Mouse (Mus musculus) kidney, embryonic 15.5 days (tissue): Measurements from ENCODE around the gene Polg2. TPM values are rescaled to one million over a fixed set of nuclear protein-coding genes. Genes with fewer than 3 reads are reported as not detected.
"Not testable (repeated sequence)": the region's sequence is repeated elsewhere in the genome, so short reads cannot be mapped to it uniquely, and the experiment has no call there.

Source experiments
- ATAC-seq: fragments of 200-750 bp; cut with Nextera tagmentation; replicated peaks from 2 replicates; pipeline ENCODE4 v1.8.0; 2017; ENCODE audit warnings: moderate TSS enrichment; ENCODE audit not compliant: low FRiP score
- H3K27ac ChIP-seq: fragments of 300-500 bp; sonication (generic); 2 replicates; pipeline ENCODE4 v1.5.1; 2015; ENCODE audit warnings: mild to moderate bottlenecking, inconsistent platforms
- H3K27me3 ChIP-seq: fragments of 300-500 bp; sonication (generic); 2 replicates; pipeline ENCODE4 v1.6.1; 2015; ENCODE audit warnings: inconsistent platforms
- H3K36me3 ChIP-seq: fragments of 300-500 bp; sonication (generic); 2 replicates; pipeline ENCODE4 v1.6.1; 2015; ENCODE audit warnings: inconsistent platforms
- H3K4me1 ChIP-seq: fragments of 300-500 bp; sonication (generic); 2 replicates; pipeline ENCODE4 v1.6.1; 2015; ENCODE audit warnings: inconsistent platforms
- H3K4me2 ChIP-seq: fragments of 300-500 bp; sonication (generic); 2 replicates; pipeline ENCODE4 v1.6.1; 2015; ENCODE audit warnings: moderate library complexity, mild to moderate bottlenecking, inconsistent platforms
- H3K4me3 ChIP-seq: fragments of 300-500 bp; sonication (generic); replicated peaks from 2 replicates; pipeline ENCODE4 v1.5.1; 2015; ENCODE audit warnings: mild to moderate bottlenecking, inconsistent platforms
- H3K9ac ChIP-seq: fragments of 300-500 bp; sonication (generic); 2 replicates; pipeline ENCODE4 v1.6.1; 2015; ENCODE audit warnings: mild to moderate bottlenecking, inconsistent platforms
- H3K9me3 ChIP-seq: fragments of 300-500 bp; sonication (generic); replicated peaks from 2 replicates; pipeline ENCODE4 v1.6.1; 2016; ENCODE audit warnings: inconsistent platforms
- WGBS: fragments of 180-500 bp; shearing (Covaris S2); methylation state at CpG from one replicate; pipeline ENCODE4 v1.1.7; 2015; ENCODE audit warnings: mixed read lengths; 5-methylcytosine and 5-hydroxymethylcytosine counted together
- polyA plus RNA-seq: library from polyadenylated mRNA; unstranded; fragments of >200 nt; fragmentation: Nextera tagmentation; extraction: Ambion mirVana; gene quantifications from 2 replicates; pipeline ENCODE4 v1.2.1, GENCODE M21; 2015

The Polg2 gene
- polyA plus RNA-seq, 1 experiment from 2014 or later: 12.1 TPM

GRCm38 (mm10) chr11:106788775-106789459 lies 9.6 kb upstream of the Polg2 start, which contains the start of the genes Ddx5 and Cep95:
TSS of gene Ddx5 (minus strand) at chr11:106789185.
TSS of gene Cep95 (plus strand) at chr11:106789252.
- Histone ChIP-seq H3K27me3 (no peaks in the 10 kb centered on the region), H3K4me1 (peaks cover 23% of the 10 kb centered on the region), H3K4me3 (peak within 1 kb of the TSS; percentile 87), H3K27ac (peak within 1 kb of the TSS; percentile 100), H3K9ac (peak within 1 kb of the TSS; percentile 97), H3K36me3 (peaks cover 49% of the 10 kb centered on the region), H3K4me2 (peak within 1 kb of the TSS; percentile 78), H3K9me3 (no peaks in the 10 kb centered on the region)
- under 1% methylated on average over 58 of the region's 58 CpGs for WGBS
- peak; percentile 93 for ATAC-seq

- peak overlapping the region; percentile 87 for H3K4me3 ChIP-seq
- peaks cover 29% of the 10 kb centered on the region for H3K4me1 ChIP-seq
- peak overlapping the region; percentile 97 for H3K9ac ChIP-seq
- peak overlapping the region; percentile 78 for H3K4me2 ChIP-seq
- peaks cover 49% of the 10 kb centered on the region for H3K36me3 ChIP-seq
- peak overlapping the region; percentile 100 for H3K27ac ChIP-seq
- under 1% methylated on average over 67 of the region's 79 CpGs for WGBS
- H3K27me3 ChIP-seq: no peaks in the 10 kb centered on the region
- ATAC-seq: peak; percentile 82
- H3K9me3 ChIP-seq: no peaks in the 10 kb centered on the region
Measured at GRCm38 (mm10) chr11:106788026-106788774, 8.9 kb upstream of the Polg2 start.

- Histone ChIP-seq H3K9me3 (no peaks in the 10 kb centered on the region), H3K4me1 (peaks cover 29% of the 10 kb centered on the region), H3K9ac (peak overlapping the region; percentile 97), H3K27ac (peak overlapping the region; percentile 100), H3K4me3 (peak overlapping the region; percentile 87), H3K4me2 (peak overlapping the region; percentile 72), H3K27me3 (no peaks in the 10 kb centered on the region), H3K36me3 (peaks cover 49% of the 10 kb centered on the region)
- ATAC-seq: peak; percentile 30; the same call in 1 of the 2 replicates
- under 1% methylated on average over 65 of the region's 65 CpGs for WGBS
Measured at GRCm38 (mm10) chr11:106787131-106788025, 8.0 kb upstream of the Polg2 start.

- peak overlapping the region; percentile 72; the same call in 1 of the 2 replicates for H3K4me2 ChIP-seq
- no peak overlapping the region for H3K9ac ChIP-seq
- H3K27me3 ChIP-seq: no peaks in the 10 kb centered on the region
- no peak for ATAC-seq
- WGBS: 85% methylated on average over 1 of the region's 1 CpGs
- H3K36me3 ChIP-seq: peaks cover 66% of the 10 kb centered on the region
- no peak overlapping the region for H3K27ac ChIP-seq
- peak overlapping the region; percentile 87 for H3K4me3 ChIP-seq
- H3K4me1 ChIP-seq: peaks cover 31% of the 10 kb centered on the region
- no peaks in the 10 kb centered on the region for H3K9me3 ChIP-seq
Measured at GRCm38 (mm10) chr11:106785043-106785442, 5.7 kb upstream of the Polg2 start.

- no peaks in the 10 kb centered on the region for H3K27me3 ChIP-seq
- peaks cover 68% of the 10 kb centered on the region for H3K36me3 ChIP-seq
- peaks cover 32% of the 10 kb centered on the region for H3K4me1 ChIP-seq
- 89% methylated on average over 2 of the region's 2 CpGs for WGBS
- no peak overlapping the region for H3K4me2 ChIP-seq
- no peak for ATAC-seq
- no peak overlapping the region for H3K27ac ChIP-seq
- no peak overlapping the region for H3K9ac ChIP-seq
- no peaks in the 10 kb centered on the region for H3K9me3 ChIP-seq
- no peak overlapping the region for H3K4me3 ChIP-seq
Measured at GRCm38 (mm10) chr11:106784476-106784875, 5.1 kb upstream of the Polg2 start.

GRCm38 (mm10) chr11:106782841-106783764 lies 3.8 kb upstream of the Polg2 start:
- no peaks in the 10 kb centered on the region for H3K27me3 ChIP-seq
- no peak overlapping the region for H3K27ac ChIP-seq
- H3K4me2 ChIP-seq: no peak overlapping the region
- H3K4me3 ChIP-seq: no peak overlapping the region
- WGBS: 79% methylated on average over 9 of the region's 9 CpGs
- no peak overlapping the region for H3K9ac ChIP-seq
- H3K4me1 ChIP-seq: peaks cover 32% of the 10 kb centered on the region
- no peak for ATAC-seq
- peaks cover 68% of the 10 kb centered on the region for H3K36me3 ChIP-seq
- H3K9me3 ChIP-seq: no peaks in the 10 kb centered on the region

GRCm38 (mm10) chr11:106782271-106782670 lies 2.9 kb upstream of the Polg2 start:
- not testable (repeated sequence) for H3K27me3 ChIP-seq, H3K4me2 ChIP-seq, H3K4me3 ChIP-seq, H3K9me3 ChIP-seq, ATAC-seq, H3K27ac ChIP-seq, H3K9ac ChIP-seq
- peaks cover 71% of the 10 kb centered on the region for H3K36me3 ChIP-seq
- 84% methylated on average over 7 of the region's 7 CpGs for WGBS
- H3K4me1 ChIP-seq: peaks cover 39% of the 10 kb centered on the region

GRCm38 (mm10) chr11:106780590-106781220 lies 1.4 kb upstream of the Polg2 start:
- no peak overlapping the region for H3K9ac ChIP-seq
- H3K9me3 ChIP-seq: no peaks in the 10 kb centered on the region
- H3K27me3 ChIP-seq: no peaks in the 10 kb centered on the region
- peak overlapping the region; percentile 5; the same call in 1 of the 2 replicates for H3K27ac ChIP-seq
- 79% methylated on average over 6 of the region's 6 CpGs for WGBS
- peaks cover 33% of the 10 kb centered on the region for H3K4me1 ChIP-seq
- peaks cover 73% of the 10 kb centered on the region for H3K36me3 ChIP-seq
- H3K4me2 ChIP-seq: 0 out of 2 replicates have a peak overlapping the region, but pooled peaks have one; percentile 82
- ATAC-seq: no peak
- no peak overlapping the region for H3K4me3 ChIP-seq

- Histone ChIP-seq H3K9ac (0 out of 2 replicates have a peak overlapping the region, but pooled peaks have one; percentile 3), H3K27me3 (no peaks in the 10 kb centered on the region), H3K4me2 (peak overlapping the region; percentile 82; the same call in 1 of the 2 replicates), H3K36me3 (peaks cover 73% of the 10 kb centered on the region), H3K9me3 (no peaks in the 10 kb centered on the region), H3K4me3 (peak overlapping the region; percentile 89), H3K27ac (peak overlapping the region; percentile 99), H3K4me1 (peaks cover 27% of the 10 kb centered on the region)
- 65% methylated on average over 4 of the region's 4 CpGs for WGBS
- ATAC-seq: no peak
Measured at GRCm38 (mm10) chr11:106780089-106780425, 720 bp upstream of the Polg2 start.

GRCm38 (mm10) chr11:106778589-106779387 lies 549 bp downstream of the Polg2 start:
- Histone ChIP-seq H3K27ac (peak overlapping the region; percentile 99), H3K4me3 (peak overlapping the region; percentile 89), H3K9me3 (no peaks in the 10 kb centered on the region), H3K4me2 (peak overlapping the region; percentile 82), H3K36me3 (peaks cover 73% of the 10 kb centered on the region), H3K9ac (peak overlapping the region; percentile 92), H3K4me1 (peaks cover 22% of the 10 kb centered on the region), H3K27me3 (no peaks in the 10 kb centered on the region)
- 1% methylated on average over 39 of the region's 39 CpGs for WGBS
- ATAC-seq: peak; percentile 91
